Mouse (Mus musculus): ENCODE results near the gene Slc25a11. TPM values are rescaled to one million over a fixed set of nuclear protein-coding genes. Genes with fewer than 3 reads are reported as not detected.

Gene Slc25a11
- polyA plus RNA-seq, 1 experiment from 2014 or later = 121 TPM

DNA sequence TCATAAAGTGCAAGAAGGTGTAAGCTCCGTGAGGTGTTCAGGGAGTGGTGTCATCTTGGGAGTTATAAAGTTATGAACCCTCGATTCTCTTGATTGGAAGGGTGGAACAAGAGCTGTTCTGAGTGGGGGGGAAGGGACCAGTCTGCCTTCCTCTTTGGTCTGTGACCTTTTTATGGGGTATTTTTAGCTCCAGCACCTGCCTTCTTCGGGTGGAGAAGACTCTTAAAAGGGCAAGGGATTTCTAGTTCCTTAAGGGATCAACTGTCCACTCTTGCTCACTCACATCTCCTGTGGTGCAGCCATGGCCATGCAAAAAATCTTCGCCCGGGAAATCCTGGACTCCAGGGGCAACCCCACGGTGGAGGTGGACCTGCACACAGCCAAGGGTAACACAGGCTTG is 10.3 kb upstream of the Slc25a11 start:
- H3K36me3 ChIP-seq (ENCODE audit: insufficient read depth, low read length) = no peaks in the 10 kb centered on the region
- DNase-seq (ENCODE audit: low spot score) (no peak), ATAC-seq (no peak)
- H3K9me3 ChIP-seq (ENCODE audit: low read length) = no peaks in the 10 kb centered on the region
- H3K4me1 ChIP-seq (ENCODE audit: insufficient read depth, low read depth, low read length) = peaks cover 11% of the 10 kb centered on the region
- no peak for TF ChIP-seq EP300 (IDR thresholded peaks at IDR 0.05)
- TF ChIP-seq CTCF (IDR thresholded peaks at IDR 0.05) = no peak
- H3K4me2 ChIP-seq (replicated peaks; ENCODE audit: low read depth, low read length) = no peak overlapping the region
- WGBS = 46% methylated on average over 6 of the region's 6 CpGs
- H3K4me3 ChIP-seq (ENCODE audit: low read depth, low read length) = no peak overlapping the region
- no peak overlapping the region for H3K27ac ChIP-seq (ENCODE audit: low read length)
- no peak overlapping the region for H3K9ac ChIP-seq (replicated peaks; ENCODE audit: low read depth)
- no peaks in the 10 kb centered on the region for H3K27me3 ChIP-seq (replicated peaks; ENCODE audit: insufficient read depth, low read length)

DNA sequence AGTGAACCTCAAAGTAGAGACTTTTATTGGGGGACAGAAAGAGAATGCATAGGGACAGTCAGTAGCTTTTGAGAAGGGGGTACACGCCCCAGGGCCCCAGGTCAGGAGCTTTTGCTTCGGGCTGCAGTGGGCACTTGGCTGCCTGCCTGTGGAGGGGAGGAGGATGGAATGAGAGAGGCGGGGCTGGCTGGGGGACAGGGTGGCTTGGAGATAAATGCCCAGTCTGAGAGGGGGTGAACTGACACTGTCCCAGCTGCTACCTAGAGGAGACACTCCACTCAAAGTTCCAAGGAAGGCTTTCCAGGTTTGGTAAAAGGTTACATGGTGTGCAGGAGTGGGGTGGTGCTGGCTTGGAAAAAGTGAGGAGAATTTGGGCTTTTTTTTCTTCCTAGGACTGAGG is 9.7 kb upstream of the Slc25a11 start, which contains the start of gene Eno3:
TSS of gene Eno3 (plus strand) at position 239 of the 400 bp plus-strand sequence.
- H3K4me3 ChIP-seq (ENCODE audit: low read depth, low read length) = peak within 1 kb of the TSS; percentile 99
- no peaks in the 10 kb centered on the region for H3K27me3 ChIP-seq (replicated peaks; ENCODE audit: insufficient read depth, low read length)
- peak within 1 kb of the TSS; percentile 74 for H3K4me2 ChIP-seq (replicated peaks; ENCODE audit: low read depth, low read length)
- ATAC-seq (no peak), DNase-seq (ENCODE audit: low spot score) (no peak)
- peaks cover 17% of the 10 kb centered on the region for H3K4me1 ChIP-seq (ENCODE audit: insufficient read depth, low read depth, low read length)
- H3K9ac ChIP-seq (replicated peaks; ENCODE audit: low read depth) = peak within 1 kb of the TSS; percentile 10
- H3K9me3 ChIP-seq (ENCODE audit: low read length) = no peaks in the 10 kb centered on the region
- H3K36me3 ChIP-seq (ENCODE audit: insufficient read depth, low read length) = peaks cover 4% of the 10 kb centered on the region; the same call in 1 of the 2 replicates
- H3K27ac ChIP-seq (ENCODE audit: low read length) = peak within 1 kb of the TSS; percentile 99
- 18% methylated on average over 3 of the region's 3 CpGs for WGBS
- TF ChIP-seq EP300 (IDR thresholded peaks at IDR 0.05) = no peak

DNA sequence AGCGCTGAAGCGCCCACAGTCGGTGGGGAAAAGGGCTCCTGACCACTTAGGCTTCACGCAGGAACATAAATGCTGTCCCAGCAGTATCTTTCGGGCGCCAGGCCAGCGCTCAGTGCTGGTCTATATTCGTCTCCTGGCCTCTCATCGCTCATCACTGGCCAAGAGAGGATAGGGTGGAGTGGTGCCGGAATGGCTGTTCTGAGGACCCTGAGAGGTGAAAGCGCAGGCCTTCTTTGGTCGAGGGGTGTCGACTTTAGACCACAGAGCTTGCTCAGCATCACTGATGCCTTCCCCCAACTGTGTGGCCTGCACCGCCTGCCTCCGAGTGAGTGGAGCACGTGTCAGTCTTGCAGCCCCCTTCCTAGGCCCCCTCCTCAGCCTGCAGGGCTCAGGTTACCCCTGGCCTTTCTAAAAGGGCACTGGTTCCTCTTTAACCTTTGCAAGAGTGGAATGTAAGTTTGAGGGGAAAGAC is 9.2 kb upstream of the Slc25a11 start:
- ATAC-seq (no peak), DNase-seq (ENCODE audit: low spot score) (peak; percentile 41)
- Histone ChIP-seq H3K9me3 (ENCODE audit: low read length) (no peaks in the 10 kb centered on the region), H3K9ac (replicated peaks; ENCODE audit: low read depth) (peak overlapping the region; percentile 10), H3K27ac (ENCODE audit: low read length) (peak overlapping the region; percentile 99), H3K4me1 (ENCODE audit: insufficient read depth, low read depth, low read length) (peaks cover 19% of the 10 kb centered on the region), H3K36me3 (ENCODE audit: insufficient read depth, low read length) (peaks cover 6% of the 10 kb centered on the region; the same call in 1 of the 2 replicates), H3K4me3 (ENCODE audit: low read depth, low read length) (peak overlapping the region; percentile 99), H3K27me3 (replicated peaks; ENCODE audit: insufficient read depth, low read length) (no peaks in the 10 kb centered on the region), H3K4me2 (replicated peaks; ENCODE audit: low read depth, low read length) (peak overlapping the region; percentile 74)
- no peak for TF ChIP-seq EP300 (IDR thresholded peaks at IDR 0.05)
- no peak for TF ChIP-seq CTCF (IDR thresholded peaks at IDR 0.05)
- 12% methylated on average over 16 of the region's 16 CpGs for WGBS

- TF ChIP-seq EP300 (IDR thresholded peaks at IDR 0.05) (peak; percentile 2; the same call in 1 of the 2 replicates), CTCF (IDR thresholded peaks at IDR 0.05) (no peak)
- Histone ChIP-seq H3K9ac (replicated peaks; ENCODE audit: low read depth) (peak overlapping the region; percentile 10), H3K4me1 (ENCODE audit: insufficient read depth, low read depth, low read length) (peaks cover 22% of the 10 kb centered on the region)
These were observed 8.5 kb upstream of the Slc25a11 start for GRCm38 (mm10) chr11:70655571-70656455.

GRCm38 (mm10) chr11:70654923-70655570 is 7.8 kb upstream of the Slc25a11 start:
- peak overlapping the region; percentile 99 for H3K4me3 ChIP-seq (ENCODE audit: low read depth, low read length)
- H3K27me3 ChIP-seq (replicated peaks; ENCODE audit: insufficient read depth, low read length) = no peaks in the 10 kb centered on the region
- H3K9me3 ChIP-seq (ENCODE audit: low read length) = no peaks in the 10 kb centered on the region
- WGBS = under 1% methylated on average over 48 of the region's 48 CpGs
- peak overlapping the region; percentile 98; the same call in 1 of the 2 replicates for H3K9ac ChIP-seq (replicated peaks; ENCODE audit: low read depth)
- peaks cover 22% of the 10 kb centered on the region for H3K4me1 ChIP-seq (ENCODE audit: insufficient read depth, low read depth, low read length)
- TF ChIP-seq CTCF (IDR thresholded peaks at IDR 0.05) (no peak), EP300 (IDR thresholded peaks at IDR 0.05) (peak; percentile 22; the same call in 1 of the 2 replicates)
- peak; percentile 94 for DNase-seq (ENCODE audit: low spot score)
- peak; percentile 71 for ATAC-seq
- peak overlapping the region; percentile 74 for H3K4me2 ChIP-seq (replicated peaks; ENCODE audit: low read depth, low read length)
- H3K36me3 ChIP-seq (ENCODE audit: insufficient read depth, low read length) = peaks cover 18% of the 10 kb centered on the region
- H3K27ac ChIP-seq (ENCODE audit: low read length) = peak overlapping the region; percentile 99

More at GRCm38 (mm10) chr11:70655571-70656455, 8.5 kb upstream of the Slc25a11 start:
- H3K27ac ChIP-seq (ENCODE audit: low read length) = peak overlapping the region; percentile 99
- H3K9me3 ChIP-seq (ENCODE audit: low read length) = no peaks in the 10 kb centered on the region
- no peaks in the 10 kb centered on the region for H3K27me3 ChIP-seq (replicated peaks; ENCODE audit: insufficient read depth, low read length)
- DNase-seq (ENCODE audit: low spot score) (peak; percentile 67), ATAC-seq (peak; percentile 15)
- H3K4me3 ChIP-seq (ENCODE audit: low read depth, low read length) = peak overlapping the region; percentile 99
- under 1% methylated on average over 53 of the region's 61 CpGs for WGBS
- peak overlapping the region; percentile 74 for H3K4me2 ChIP-seq (replicated peaks; ENCODE audit: low read depth, low read length)
- peaks cover 13% of the 10 kb centered on the region for H3K36me3 ChIP-seq (ENCODE audit: insufficient read depth, low read length)

Data from lung, postnatal 0 days (tissue).